Mouse (Mus musculus) forebrain, embryonic 12.5 days (tissue): Measurements from ENCODE around the gene Phlpp1. TPM values are rescaled to one million over a fixed set of nuclear protein-coding genes. Genes with fewer than 3 reads are reported as not detected.

Source experiments
- ATAC-seq: fragments of 200-750 bp; cut with Nextera tagmentation; 2 replicates; pipeline ENCODE4 v1.8.0; 2017; ENCODE audit warnings: moderate TSS enrichment; ENCODE audit not compliant: low FRiP score
- H3K27ac ChIP-seq: fragments of 300-500 bp; sonication (generic); 2 replicates; pipeline ENCODE4 v1.5.1; 2016; ENCODE audit warnings: mild to moderate bottlenecking
- H3K27me3 ChIP-seq: fragments of 300-500 bp; sonication (generic); 2 replicates; pipeline ENCODE4 v1.6.1; 2016; ENCODE audit warnings: mild to moderate bottlenecking
- H3K36me3 ChIP-seq: fragments of 300-500 bp; sonication (generic); replicated peaks from 2 replicates; pipeline ENCODE4 v1.6.1; 2016; ENCODE audit warnings: mild to moderate bottlenecking
- H3K4me1 ChIP-seq: fragments of 300-500 bp; sonication (generic); 2 replicates; pipeline ENCODE4 v1.6.1; 2016
- H3K4me2 ChIP-seq: fragments of 300-500 bp; sonication (generic); 2 replicates; pipeline ENCODE4 v1.6.1; 2016; ENCODE audit warnings: mild to moderate bottlenecking, moderate library complexity
- H3K4me3 ChIP-seq: fragments of 300-500 bp; sonication (generic); replicated peaks from 2 replicates; pipeline ENCODE4 v1.5.1; 2016; ENCODE audit warnings: mild to moderate bottlenecking
- H3K9ac ChIP-seq: fragments of 300-500 bp; sonication (generic); 2 replicates; pipeline ENCODE4 v1.6.1; 2016; ENCODE audit warnings: mild to moderate bottlenecking
- H3K9me3 ChIP-seq: fragments of 300-500 bp; sonication (generic); 2 replicates; pipeline ENCODE4 v1.6.1; 2016
- WGBS: fragments of 180-500 bp; shearing (Covaris S2); methylation state at CpG from one replicate; pipeline ENCODE4 v1.1.7; 2016; 5-methylcytosine and 5-hydroxymethylcytosine counted together
- polyA plus RNA-seq: library from polyadenylated mRNA; unstranded; fragments of >200 nt; fragmentation: Nextera tagmentation; extraction: Ambion mirVana; gene quantifications from 2 replicates; pipeline ENCODE4 v1.2.1, GENCODE M21; 2016

Gene Phlpp1
- polyA plus RNA-seq, 1 experiment from 2014 or later, result 9.4 TPM

GRCm38 (mm10) chr1:106169741-106170265 is 1.7 kb upstream of the Phlpp1 start:
- Histone ChIP-seq H3K9ac (no peak overlapping the region), H3K4me1 (peaks cover 17% of the 10 kb centered on the region), H3K27me3 (no peaks in the 10 kb centered on the region), H3K36me3 (no peaks in the 10 kb centered on the region), H3K27ac (no peak overlapping the region), H3K4me2 (no peak overlapping the region), H3K9me3 (no peaks in the 10 kb centered on the region), H3K4me3 (no peak overlapping the region)
- no peak for ATAC-seq
- 68% methylated on average over 5 of the region's 5 CpGs for whole genome bisulfite sequencing

DNA sequence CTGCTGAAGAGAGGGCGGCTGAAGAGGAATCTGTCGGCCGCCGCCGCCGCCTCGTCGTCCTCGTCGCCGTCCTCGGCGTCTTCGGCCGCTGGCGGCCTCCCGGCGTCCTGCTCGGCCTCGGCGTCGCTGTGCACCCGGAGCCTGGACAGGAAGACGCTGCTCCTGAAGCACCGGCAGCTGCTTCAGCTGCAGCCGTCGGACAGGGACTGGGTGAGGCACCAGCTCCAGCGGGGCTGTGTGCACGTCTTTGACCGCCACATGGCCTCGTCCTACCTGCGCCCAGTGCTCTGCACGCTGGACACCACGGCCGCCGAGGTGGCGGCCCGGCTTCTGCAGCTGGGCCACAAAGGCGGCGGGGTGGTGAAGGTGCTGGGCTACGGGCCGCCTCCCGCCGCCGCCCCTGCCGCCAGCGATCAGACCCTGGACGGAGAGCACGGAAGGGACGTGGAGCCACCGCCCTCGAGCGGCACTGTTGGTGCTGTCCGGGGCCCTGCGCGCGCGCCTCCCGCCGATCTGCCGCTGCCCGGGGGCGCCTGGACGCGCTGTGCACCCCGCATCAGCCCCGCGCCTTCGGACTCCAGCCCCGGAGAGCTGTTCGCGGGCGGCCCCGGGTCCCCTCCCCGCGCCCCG is 864 bp downstream of the Phlpp1 start:
- no peaks in the 10 kb centered on the region for H3K36me3 ChIP-seq
- peaks cover 34% of the 10 kb centered on the region for H3K4me1 ChIP-seq
- peak overlapping the region; percentile 95 for H3K9ac ChIP-seq
- peak overlapping the region; percentile 95 for H3K27ac ChIP-seq
- no peaks in the 10 kb centered on the region for H3K9me3 ChIP-seq
- H3K27me3 ChIP-seq, result no peaks in the 10 kb centered on the region
- WGBS, result under 1% methylated on average over 73 of the region's 77 CpGs
- H3K4me2 ChIP-seq, result peak overlapping the region; percentile 83
- H3K4me3 ChIP-seq, result peak overlapping the region; percentile 97
- ATAC-seq, result peak; percentile 11

DNA sequence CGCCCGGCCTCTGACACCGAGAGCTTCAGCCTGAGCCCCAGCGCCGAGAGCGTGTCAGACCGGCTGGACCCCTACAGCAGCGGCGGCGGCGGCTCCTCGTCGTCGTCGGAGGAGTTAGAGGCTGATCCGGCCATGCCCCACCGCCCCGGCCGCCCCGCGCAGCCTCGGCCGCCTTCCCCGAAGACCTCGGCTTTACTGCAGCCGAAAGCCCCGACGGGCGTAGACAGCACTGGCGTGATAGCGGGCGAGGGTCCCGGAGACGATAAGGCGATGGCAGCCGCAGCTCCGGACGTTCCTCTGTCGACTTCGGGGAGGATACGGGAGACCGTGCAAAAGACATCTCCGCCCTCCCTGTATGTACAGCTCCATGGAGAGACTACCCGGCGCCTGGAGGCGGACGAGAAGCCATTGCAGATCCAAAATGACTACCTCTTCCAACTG is 1.4 kb downstream of the Phlpp1 start:
- H3K4me1 ChIP-seq, result peaks cover 39% of the 10 kb centered on the region
- H3K4me2 ChIP-seq, result peak overlapping the region; percentile 83
- H3K9ac ChIP-seq, result peak overlapping the region; percentile 95
- ATAC-seq, result no peak
- no peaks in the 10 kb centered on the region for H3K9me3 ChIP-seq
- H3K27ac ChIP-seq, result peak overlapping the region; percentile 95
- WGBS, result under 1% methylated on average over 47 of the region's 47 CpGs
- no peaks in the 10 kb centered on the region for H3K27me3 ChIP-seq
- H3K4me3 ChIP-seq, result peak overlapping the region; percentile 97
- no peaks in the 10 kb centered on the region for H3K36me3 ChIP-seq

DNA sequence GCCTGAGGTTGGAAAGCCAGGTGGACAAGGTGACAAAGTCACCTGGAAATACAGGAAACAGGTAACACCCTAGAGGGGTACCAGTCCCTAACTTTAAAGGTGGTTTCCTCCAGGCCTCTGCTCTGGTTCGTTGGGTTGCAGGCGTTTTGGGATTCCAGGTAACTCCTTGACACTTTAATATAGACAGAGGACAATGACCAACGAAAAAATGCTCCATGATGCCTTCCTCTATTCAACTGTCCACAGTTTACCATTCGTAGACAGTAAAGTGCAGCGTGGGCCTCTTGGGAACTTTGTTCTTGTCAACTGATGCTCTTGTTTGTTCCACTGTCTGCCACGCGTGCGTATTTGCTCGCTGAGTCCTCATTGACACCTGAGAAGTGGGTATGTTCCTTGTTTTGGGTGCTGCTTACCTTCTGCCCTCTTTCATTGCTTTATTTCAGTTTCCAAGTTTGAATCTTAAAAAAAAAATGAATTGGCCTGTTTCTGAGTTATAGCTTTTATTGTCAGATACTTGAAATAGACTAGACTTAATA is 2.1 kb downstream of the Phlpp1 start:
- Histone ChIP-seq H3K9ac (peak overlapping the region; percentile 95), H3K9me3 (no peaks in the 10 kb centered on the region), H3K27ac (no peak overlapping the region), H3K4me3 (peak overlapping the region; percentile 97), H3K36me3 (no peaks in the 10 kb centered on the region), H3K27me3 (no peaks in the 10 kb centered on the region), H3K4me1 (peaks cover 46% of the 10 kb centered on the region), H3K4me2 (peak overlapping the region; percentile 83)
- WGBS, result 20% methylated on average over 9 of the region's 9 CpGs
- ATAC-seq, result no peak

DNA sequence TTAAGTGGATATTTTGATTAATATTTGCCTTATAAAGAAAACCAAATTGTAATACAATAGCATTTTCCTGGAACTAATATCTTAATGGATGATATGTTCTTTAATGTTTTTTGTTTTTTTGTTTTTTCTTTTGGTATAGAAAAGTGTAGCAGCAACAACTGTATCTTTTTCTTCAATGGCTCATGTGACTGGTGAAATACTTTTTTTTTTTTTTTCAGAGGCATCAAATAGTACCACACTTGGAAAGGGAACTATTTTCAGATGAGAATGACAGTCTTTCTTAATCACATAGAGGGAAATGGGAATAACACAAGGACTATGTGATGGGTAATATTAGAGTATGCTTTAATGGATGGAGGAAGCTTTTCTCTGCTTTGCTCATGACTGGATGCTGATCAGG is 3.0 kb downstream of the Phlpp1 start:
- no peaks in the 10 kb centered on the region for H3K27me3 ChIP-seq
- H3K4me2 ChIP-seq, result peak overlapping the region; percentile 83
- peaks cover 46% of the 10 kb centered on the region for H3K4me1 ChIP-seq
- no peak for ATAC-seq
- no peaks in the 10 kb centered on the region for H3K36me3 ChIP-seq
- H3K9me3 ChIP-seq, result no peaks in the 10 kb centered on the region
- peak overlapping the region; percentile 97 for H3K4me3 ChIP-seq
- no peak overlapping the region for H3K9ac ChIP-seq
- H3K27ac ChIP-seq, result no peak overlapping the region

- no peak for ATAC-seq
- 46% methylated on average over 3 of the region's 3 CpGs for WGBS
- Histone ChIP-seq H3K9ac (no peak overlapping the region), H3K27me3 (no peaks in the 10 kb centered on the region), H3K4me1 (peaks cover 46% of the 10 kb centered on the region), H3K36me3 (no peaks in the 10 kb centered on the region), H3K9me3 (no peaks in the 10 kb centered on the region), H3K4me2 (peak overlapping the region; percentile 83), H3K27ac (no peak overlapping the region), H3K4me3 (peak overlapping the region; percentile 32)
Measured at GRCm38 (mm10) chr1:106175360-106175759, 3.8 kb downstream of the Phlpp1 start.

GRCm38 (mm10) chr1:106176791-106177190 is 5.2 kb downstream of the Phlpp1 start:
- Histone ChIP-seq H3K27me3 (no peaks in the 10 kb centered on the region), H3K4me3 (no peak overlapping the region; the same call in 1 of the 2 replicates), H3K9ac (no peak overlapping the region), H3K4me2 (peak overlapping the region; percentile 46), H3K9me3 (no peaks in the 10 kb centered on the region), H3K36me3 (no peaks in the 10 kb centered on the region), H3K4me1 (peaks cover 41% of the 10 kb centered on the region), H3K27ac (peak overlapping the region; percentile 42; the same call in 1 of the 2 replicates)
- WGBS, result 14% methylated on average over 1 of the region's 1 CpGs
- ATAC-seq, result peak; percentile 34; the same call in 1 of the 2 replicates

DNA sequence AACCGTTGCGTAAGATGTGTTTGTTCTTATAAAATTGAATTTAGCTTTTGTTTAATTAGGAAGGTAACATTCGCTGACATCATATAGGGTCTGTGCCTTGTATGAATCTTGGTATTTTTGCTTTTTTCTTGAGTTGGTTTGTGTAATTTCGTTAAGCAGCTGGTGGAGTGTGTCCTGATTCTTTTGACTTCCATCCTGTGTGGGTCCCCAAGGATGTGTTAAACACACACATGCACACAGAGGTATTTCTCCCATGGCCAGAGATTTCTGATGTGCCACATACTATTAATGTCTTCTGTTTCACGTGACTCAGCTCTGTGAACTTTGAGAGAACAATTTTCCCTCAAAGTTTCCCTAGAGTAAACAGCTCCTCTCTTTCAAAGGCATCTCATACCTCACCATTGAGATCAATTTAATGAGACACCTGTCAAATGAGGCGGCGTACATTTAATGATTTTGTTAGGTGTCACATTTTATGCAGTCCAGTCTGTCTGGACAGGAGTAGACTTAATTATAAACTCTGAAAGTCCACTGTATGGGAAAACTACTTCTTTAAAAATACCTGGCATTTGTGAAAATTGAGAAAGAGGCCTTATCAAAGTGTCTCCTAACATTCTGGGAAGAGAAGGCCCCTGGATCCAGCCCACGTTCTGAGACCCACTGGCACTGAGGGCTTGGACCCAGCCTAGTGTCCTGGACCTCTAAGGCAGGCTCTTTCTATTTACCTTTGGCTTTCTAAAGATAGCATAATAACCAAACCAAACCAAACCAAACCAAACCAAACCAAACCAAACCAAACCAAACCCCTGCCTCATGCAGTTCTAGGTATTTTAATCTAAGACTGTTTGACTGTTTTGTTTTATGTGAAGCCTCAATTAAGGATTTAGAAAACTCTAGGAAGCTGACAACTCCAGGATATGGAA is 6.6 kb downstream of the Phlpp1 start:
- ATAC-seq, result no peak
- H3K27ac ChIP-seq, result no peak overlapping the region
- H3K4me1 ChIP-seq, result peaks cover 40% of the 10 kb centered on the region
- no peaks in the 10 kb centered on the region for H3K27me3 ChIP-seq
- H3K9ac ChIP-seq, result no peak overlapping the region
- no peak overlapping the region for H3K4me3 ChIP-seq
- H3K4me2 ChIP-seq, result 0 out of 2 replicates have a peak overlapping the region, but pooled peaks have one; percentile 4
- WGBS, result 53% methylated on average over 8 of the region's 8 CpGs
- no peaks in the 10 kb centered on the region for H3K9me3 ChIP-seq
- H3K36me3 ChIP-seq, result no peaks in the 10 kb centered on the region

- 82% methylated on average over 2 of the region's 2 CpGs for WGBS
- H3K9me3 ChIP-seq, result no peaks in the 10 kb centered on the region
Measured at GRCm38 (mm10) chr1:106183701-106184100, 12.1 kb downstream of the Phlpp1 start.

DNA sequence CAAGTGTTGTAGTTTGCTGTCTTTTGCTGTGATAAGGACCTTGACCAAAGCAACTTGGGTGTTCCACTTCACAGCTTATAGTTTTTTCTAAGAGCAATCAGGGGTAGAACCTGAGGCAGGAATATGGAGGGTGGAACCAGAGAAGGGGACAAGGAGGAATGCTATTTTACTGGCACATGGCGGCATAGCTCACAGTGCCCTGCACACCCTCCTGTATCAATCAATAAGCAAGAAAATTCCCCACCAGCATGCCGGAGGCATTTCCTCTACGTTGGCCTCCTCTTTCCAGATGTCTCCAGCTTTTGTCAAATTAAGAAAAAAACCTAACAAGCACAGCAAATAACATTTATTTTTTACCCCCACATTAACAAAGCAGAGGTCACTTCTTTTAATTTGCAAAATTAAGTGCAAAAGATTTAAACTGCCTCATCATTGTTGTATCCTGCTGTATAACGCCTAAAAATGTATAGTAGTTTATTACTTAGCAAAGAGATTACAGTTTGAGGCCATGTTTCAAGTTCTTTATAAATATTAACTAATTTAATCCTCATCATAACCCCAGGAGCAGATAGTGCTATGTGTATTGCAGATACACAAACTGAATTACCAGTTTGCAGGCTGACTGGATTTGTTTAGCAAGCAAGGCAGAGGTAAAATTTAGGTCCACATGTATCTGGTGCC is 13.4 kb downstream of the Phlpp1 start:
- Histone ChIP-seq H3K4me3 (no peak overlapping the region), H3K9me3 (no peaks in the 10 kb centered on the region), H3K4me2 (no peak overlapping the region), H3K9ac (no peak overlapping the region), H3K27ac (0 out of 2 replicates have a peak overlapping the region, but pooled peaks have one; percentile 20), H3K4me1 (peaks cover 20% of the 10 kb centered on the region), H3K36me3 (no peaks in the 10 kb centered on the region), H3K27me3 (no peaks in the 10 kb centered on the region)
- no peak for ATAC-seq
- WGBS, result 74% methylated on average over 4 of the region's 4 CpGs

More at GRCm38 (mm10) chr1:106183701-106184100, 12.1 kb downstream of the Phlpp1 start:
- H3K27me3 ChIP-seq, result no peaks in the 10 kb centered on the region
- no peak overlapping the region for H3K4me2 ChIP-seq
- H3K4me1 ChIP-seq, result peaks cover 20% of the 10 kb centered on the region
- ATAC-seq, result no peak
- H3K27ac ChIP-seq, result no peak overlapping the region
- no peaks in the 10 kb centered on the region for H3K36me3 ChIP-seq
- H3K4me3 ChIP-seq, result no peak overlapping the region
- no peak overlapping the region for H3K9ac ChIP-seq

- Histone ChIP-seq H3K27ac (0 out of 2 replicates have a peak overlapping the region, but pooled peaks have one; percentile 20), H3K9me3 (no peaks in the 10 kb centered on the region), H3K27me3 (no peaks in the 10 kb centered on the region), H3K9ac (no peak overlapping the region), H3K4me3 (no peak overlapping the region), H3K36me3 (no peaks in the 10 kb centered on the region), H3K4me1 (peaks cover 20% of the 10 kb centered on the region), H3K4me2 (no peak overlapping the region)
- peak; percentile 62; the same call in 1 of the 2 replicates for ATAC-seq
- WGBS, result 7% methylated on average over 2 of the region's 2 CpGs
Measured at GRCm38 (mm10) chr1:106185461-106185924, 13.9 kb downstream of the Phlpp1 start.
